Mouse (Mus musculus) small intestine, adult 2 months (tissue): ENCODE results near the gene Ppp6r3. TPM values are rescaled to one million over a fixed set of nuclear protein-coding genes. Genes with fewer than 3 reads are reported as not detected.

Experiments
- H3K27ac ChIP-seq: fragments of 200-500 bp; 2 replicates; pipeline ENCODE4 v1.5.1; 2012; ENCODE audit warnings: low read depth, low read length, control low read depth, inconsistent platforms; ENCODE audit not compliant: insufficient read depth
- H3K27me3 ChIP-seq: fragments of 200-500 bp; 2 replicates; pipeline ENCODE4 v1.6.1; 2012; ENCODE audit warnings: mild to moderate bottlenecking, moderate library complexity, low read length, inconsistent platforms; ENCODE audit not compliant: control insufficient read depth, insufficient read depth
- H3K36me3 ChIP-seq: fragments of 200-500 bp; 2 replicates; pipeline ENCODE4 v1.6.1; 2012; ENCODE audit warnings: mild to moderate bottlenecking, low read length, control low read depth, inconsistent platforms; ENCODE audit not compliant: control insufficient read depth, insufficient read depth
- H3K4me1 ChIP-seq: fragments of 200-500 bp; 2 replicates; pipeline ENCODE4 v1.6.1; 2012; ENCODE audit warnings: low read length, inconsistent platforms, mixed read lengths; ENCODE audit not compliant: control insufficient read depth, insufficient read depth, insufficient read length
- H3K4me3 ChIP-seq: fragments of 200-500 bp; 2 replicates; pipeline ENCODE4 v1.5.1; 2012; ENCODE audit warnings: low read depth, mild to moderate bottlenecking, control low read depth, inconsistent platforms, low read length, moderate library complexity
- CTCF ChIP-seq: fragments of 200-500 bp; IDR thresholded peaks from 2 replicates; pipeline ENCODE4 v1.5.1; 2012; ENCODE audit warnings: low read depth, mild to moderate bottlenecking, control low read depth, inconsistent platforms, low read length, moderate library complexity, mixed read lengths; ENCODE audit not compliant: insufficient replicate concordance, insufficient read length; ENCODE audit errors: extremely low read depth
- POLR2A ChIP-seq: fragments of 200-500 bp; IDR thresholded peaks from 2 replicates; pipeline ENCODE4 v1.6.1; 2012; ENCODE audit warnings: low read depth, mild to moderate bottlenecking, control low read depth, inconsistent platforms, low read length, moderate library complexity
- WGBS: fragments of 180-500 bp; shearing (Covaris S2); methylation state at CpG from one replicate; pipeline ENCODE4 v1.1.7; 2018; 5-methylcytosine and 5-hydroxymethylcytosine counted together
- polyA plus RNA-seq: library from polyadenylated mRNA; depleted of rRNA; stranded (reverse); fragments of >200 nt; gene quantifications from 2 replicates; pipeline ENCODE4 v1.2.3, GENCODE M21; 2012

The Ppp6r3 gene
- polyA plus RNA-seq, 1 experiment, result 67.9 TPM

- H3K4me3 ChIP-seq, result no peak overlapping the region
- WGBS, result 81% methylated on average over 8 of the region's 8 CpGs
- H3K27ac ChIP-seq, result no peak overlapping the region
- TF ChIP-seq POLR2A (no peak), CTCF (no peak)
- no peaks in the 10 kb centered on the region for H3K27me3 ChIP-seq
- no peaks in the 10 kb centered on the region for H3K36me3 ChIP-seq
- peaks cover 5% of the 10 kb centered on the region for H3K4me1 ChIP-seq
These were observed 20.8 kb downstream of the Ppp6r3 start for GRCm38 (mm10) chr19:3554785-3555184.

- no peaks in the 10 kb centered on the region for H3K27me3 ChIP-seq
- peaks cover 4% of the 10 kb centered on the region; the same call in 1 of the 2 replicates for H3K36me3 ChIP-seq
- H3K4me3 ChIP-seq, result no peak overlapping the region
- TF ChIP-seq POLR2A, result no peak
- TF ChIP-seq CTCF, result no peak
- WGBS, result 27% methylated on average over 4 of the region's 4 CpGs
- H3K27ac ChIP-seq, result no peak overlapping the region
- peaks cover 5% of the 10 kb centered on the region for H3K4me1 ChIP-seq
These were observed 23.9 kb downstream of the Ppp6r3 start for GRCm38 (mm10) chr19:3551573-3552159.

DNA sequence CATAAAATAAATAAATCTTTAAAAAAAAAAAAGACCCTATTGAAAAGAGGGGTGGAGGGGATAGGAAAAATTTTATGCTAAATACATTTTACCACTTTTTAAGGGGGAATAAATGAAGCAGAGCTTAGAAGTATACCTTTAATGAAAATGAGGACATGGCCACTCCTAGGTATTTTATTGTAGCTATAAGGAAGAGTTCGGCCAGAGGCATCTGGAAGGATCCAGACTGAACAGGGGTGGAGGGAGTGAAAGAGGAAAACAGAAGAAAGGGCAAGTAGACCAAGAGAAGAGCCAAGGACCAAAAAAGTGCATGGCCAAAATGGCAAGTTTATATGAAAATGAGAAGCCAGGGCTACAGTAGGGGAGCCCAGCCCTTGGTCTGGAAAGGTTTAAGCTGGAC is 25.4 kb downstream of the Ppp6r3 start:
- TF ChIP-seq CTCF (no peak), POLR2A (no peak)
- no peak overlapping the region for H3K27ac ChIP-seq
- WGBS, result 37% methylated on average over 1 of the region's 1 CpGs

GRCm38 (mm10) chr19:3549263-3549662 is 26.3 kb downstream of the Ppp6r3 start:
- 89% methylated on average over 1 of the region's 1 CpGs for WGBS

More for the DNA sequence above, 25.4 kb downstream of the Ppp6r3 start:
- Histone ChIP-seq H3K4me3 (no peak overlapping the region), H3K36me3 (peaks cover 4% of the 10 kb centered on the region; the same call in 1 of the 2 replicates), H3K4me1 (peaks cover 10% of the 10 kb centered on the region), H3K27me3 (no peaks in the 10 kb centered on the region)

GRCm38 (mm10) chr19:3548311-3548710 is 27.2 kb downstream of the Ppp6r3 start:
- H3K36me3 ChIP-seq, result peaks cover 10% of the 10 kb centered on the region
- 94% methylated on average over 1 of the region's 1 CpGs for WGBS
- no peaks in the 10 kb centered on the region for H3K27me3 ChIP-seq
- H3K27ac ChIP-seq, result no peak overlapping the region
- peaks cover 11% of the 10 kb centered on the region; the same call in 1 of the 2 replicates for H3K4me1 ChIP-seq
- H3K4me3 ChIP-seq, result no peak overlapping the region
- TF ChIP-seq CTCF, result no peak
- no peak for TF ChIP-seq POLR2A

More at GRCm38 (mm10) chr19:3549263-3549662, 26.3 kb downstream of the Ppp6r3 start:
- Histone ChIP-seq H3K27me3 (no peaks in the 10 kb centered on the region), H3K36me3 (peaks cover 4% of the 10 kb centered on the region; the same call in 1 of the 2 replicates), H3K27ac (no peak overlapping the region), H3K4me1 (peaks cover 10% of the 10 kb centered on the region), H3K4me3 (no peak overlapping the region)
- no peak for TF ChIP-seq POLR2A
- TF ChIP-seq CTCF, result no peak

DNA sequence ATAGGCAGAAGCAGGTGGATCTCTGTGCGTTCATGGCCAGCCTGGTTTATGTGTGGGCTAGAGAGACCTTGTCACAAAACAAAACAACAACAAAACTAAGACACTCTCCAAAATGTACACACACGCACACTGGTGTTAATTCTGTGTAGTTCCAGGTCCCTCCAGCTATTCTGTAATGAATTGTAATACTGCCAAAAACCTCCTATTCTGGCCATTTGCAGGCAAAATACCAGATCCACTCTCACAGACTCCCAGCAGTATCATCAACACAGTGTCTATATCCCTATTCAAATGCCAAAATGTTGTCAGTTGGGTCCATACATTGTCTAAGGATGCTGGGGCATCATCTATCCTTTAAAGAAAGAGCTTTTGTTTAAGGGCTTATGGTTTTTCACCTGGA is 30.6 kb downstream of the Ppp6r3 start:
- 90% methylated on average over 2 of the region's 2 CpGs for WGBS
- TF ChIP-seq CTCF (no peak), POLR2A (no peak)
- Histone ChIP-seq H3K27ac (no peak overlapping the region), H3K4me3 (no peak overlapping the region), H3K4me1 (peaks cover 7% of the 10 kb centered on the region; the same call in 1 of the 2 replicates), H3K36me3 (peaks cover 20% of the 10 kb centered on the region), H3K27me3 (no peaks in the 10 kb centered on the region; the same call in 1 of the 2 replicates)

DNA sequence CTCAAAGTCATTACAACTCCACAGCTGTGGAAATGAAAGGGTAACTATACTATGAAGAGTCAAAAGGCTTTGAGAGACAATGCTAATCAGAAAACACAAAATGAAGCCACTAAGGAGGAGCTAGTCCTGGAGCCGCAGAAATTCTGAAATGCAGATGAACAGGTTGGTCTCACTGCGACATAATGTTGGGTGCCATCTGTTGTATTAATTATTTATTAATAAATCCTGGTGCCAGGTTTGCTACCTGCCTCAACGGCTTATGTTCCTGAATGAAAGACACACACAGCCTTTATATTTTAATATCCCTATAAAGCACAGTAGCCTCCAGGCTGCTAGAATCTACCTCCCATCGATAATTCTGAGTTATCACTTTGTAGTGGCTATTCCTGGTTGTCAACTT is 33.0 kb downstream of the Ppp6r3 start:
- Histone ChIP-seq H3K36me3 (peaks cover 19% of the 10 kb centered on the region), H3K4me3 (no peak overlapping the region), H3K27ac (no peak overlapping the region), H3K4me1 (peaks cover 7% of the 10 kb centered on the region; the same call in 1 of the 2 replicates), H3K27me3 (no peaks in the 10 kb centered on the region; the same call in 1 of the 2 replicates)
- 87% methylated on average over 4 of the region's 4 CpGs for WGBS
- no peak for TF ChIP-seq CTCF
